Mouse (Mus musculus) small intestine, adult 2 months (tissue): ENCODE measurements around the gene Isca1. TPM values are rescaled to one million over a fixed set of nuclear protein-coding genes. Genes with fewer than 3 reads are reported as not detected.

Experiments
- H3K27ac ChIP-seq: fragments of 200-500 bp; 2 replicates; pipeline ENCODE4 v1.5.1; 2012; ENCODE audit warnings: low read depth, low read length, control low read depth, inconsistent platforms; ENCODE audit not compliant: insufficient read depth
- H3K27me3 ChIP-seq: fragments of 200-500 bp; 2 replicates; pipeline ENCODE4 v1.6.1; 2012; ENCODE audit warnings: mild to moderate bottlenecking, moderate library complexity, low read length, inconsistent platforms; ENCODE audit not compliant: control insufficient read depth, insufficient read depth
- H3K36me3 ChIP-seq: fragments of 200-500 bp; 2 replicates; pipeline ENCODE4 v1.6.1; 2012; ENCODE audit warnings: mild to moderate bottlenecking, low read length, control low read depth, inconsistent platforms; ENCODE audit not compliant: control insufficient read depth, insufficient read depth
- H3K4me1 ChIP-seq: fragments of 200-500 bp; 2 replicates; pipeline ENCODE4 v1.6.1; 2012; ENCODE audit warnings: low read length, inconsistent platforms, mixed read lengths; ENCODE audit not compliant: control insufficient read depth, insufficient read depth, insufficient read length
- H3K4me3 ChIP-seq: fragments of 200-500 bp; 2 replicates; pipeline ENCODE4 v1.5.1; 2012; ENCODE audit warnings: low read depth, mild to moderate bottlenecking, control low read depth, inconsistent platforms, low read length, moderate library complexity
- CTCF ChIP-seq: fragments of 200-500 bp; IDR thresholded peaks from 2 replicates; pipeline ENCODE4 v1.5.1; 2012; ENCODE audit warnings: low read depth, mild to moderate bottlenecking, control low read depth, inconsistent platforms, low read length, moderate library complexity, mixed read lengths; ENCODE audit not compliant: insufficient replicate concordance, insufficient read length; ENCODE audit errors: extremely low read depth
- POLR2A ChIP-seq: fragments of 200-500 bp; IDR thresholded peaks from 2 replicates; pipeline ENCODE4 v1.6.1; 2012; ENCODE audit warnings: low read depth, mild to moderate bottlenecking, control low read depth, inconsistent platforms, low read length, moderate library complexity
- WGBS: fragments of 180-500 bp; shearing (Covaris S2); methylation state at CpG from one replicate; pipeline ENCODE4 v1.1.7; 2018; 5-methylcytosine and 5-hydroxymethylcytosine counted together
- polyA plus RNA-seq: library from polyadenylated mRNA; depleted of rRNA; stranded (reverse); fragments of >200 nt; gene quantifications from 2 replicates; pipeline ENCODE4 v1.2.3, GENCODE M21; 2012

Isca1 gene
- polyA plus RNA-seq, 1 experiment, result 40.1 TPM

GRCm38 (mm10) chr13:59750310-59750709 lies 19.3 kb downstream of the Isca1 start:
- Histone ChIP-seq H3K36me3 (peaks cover 10% of the 10 kb centered on the region), H3K4me3 (no peak overlapping the region), H3K27ac (no peak overlapping the region), H3K27me3 (no peaks in the 10 kb centered on the region), H3K4me1 (no peaks in the 10 kb centered on the region)
- TF ChIP-seq POLR2A, result no peak
- no peak for TF ChIP-seq CTCF
- WGBS, result 80% methylated on average over 12 of the region's 12 CpGs

- no peak within 1 kb of the TSS for H3K27ac ChIP-seq
- H3K36me3 ChIP-seq, result no peaks in the 10 kb centered on the region
- whole genome bisulfite sequencing, result 76% methylated on average over 9 of the region's 9 CpGs
- no peaks in the 10 kb centered on the region for H3K27me3 ChIP-seq
- H3K4me1 ChIP-seq, result no peaks in the 10 kb centered on the region
- no peak for TF ChIP-seq CTCF
- H3K4me3 ChIP-seq, result no peak within 1 kb of the TSS
These were observed 22.9 kb downstream of the Isca1 start, which contains the start of gene 1700014D04Rik for GRCm38 (mm10) chr13:59746711-59747110. Gene 1700014D04Rik (minus strand): TSS chr13:59746752.

DNA sequence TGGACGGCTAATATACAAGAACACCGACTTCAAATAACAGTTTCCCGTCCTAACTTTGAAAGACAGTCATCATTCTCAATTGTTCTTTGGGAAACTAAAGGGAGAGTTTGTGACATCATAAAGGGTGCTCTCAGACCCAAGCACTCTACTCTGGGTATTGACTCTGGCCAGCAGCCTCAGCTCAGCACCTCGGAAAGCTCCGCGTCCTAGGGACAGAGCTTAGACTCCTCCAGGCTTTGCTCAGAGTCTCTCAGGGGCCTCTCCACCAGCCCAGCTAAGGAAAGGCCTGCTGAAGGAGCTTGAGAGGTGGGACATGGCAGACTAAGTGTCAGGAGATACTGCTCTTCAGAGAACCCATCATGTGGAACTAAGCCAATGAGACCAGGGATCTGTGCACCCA lies 23.4 kb downstream of the Isca1 start:
- 77% methylated on average over 6 of the region's 6 CpGs for WGBS
- TF ChIP-seq POLR2A, result no peak
- TF ChIP-seq CTCF, result no peak
- H3K27ac ChIP-seq, result no peak overlapping the region
- H3K36me3 ChIP-seq, result no peaks in the 10 kb centered on the region
- H3K27me3 ChIP-seq, result no peaks in the 10 kb centered on the region
- H3K4me1 ChIP-seq, result no peaks in the 10 kb centered on the region
- no peak overlapping the region for H3K4me3 ChIP-seq

DNA sequence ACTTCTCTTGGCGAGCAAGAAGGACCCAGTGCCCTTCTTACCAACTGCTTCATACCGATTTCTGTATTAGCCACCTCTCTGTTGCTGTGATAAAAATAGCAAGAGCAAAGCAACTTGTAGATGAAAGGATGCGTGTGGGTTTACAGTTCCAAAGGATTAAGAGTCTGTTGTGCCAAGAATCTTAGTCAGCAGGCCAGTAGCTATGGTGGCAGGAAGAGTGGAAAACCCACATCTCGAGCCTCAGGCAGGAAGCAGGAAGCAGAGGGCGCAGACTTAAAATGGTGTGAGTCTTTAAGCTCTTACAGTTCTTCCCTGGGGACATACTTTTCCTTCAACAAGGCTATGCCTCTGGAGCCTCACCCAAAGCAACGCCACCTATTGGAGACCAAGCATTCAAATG lies 24.1 kb downstream of the Isca1 start:
- no peaks in the 10 kb centered on the region for H3K4me1 ChIP-seq
- no peak overlapping the region for H3K4me3 ChIP-seq
- 80% methylated on average over 6 of the region's 6 CpGs for WGBS
- no peak for TF ChIP-seq POLR2A
- TF ChIP-seq CTCF, result no peak
- H3K27ac ChIP-seq, result no peak overlapping the region
- no peaks in the 10 kb centered on the region for H3K36me3 ChIP-seq
- no peaks in the 10 kb centered on the region for H3K27me3 ChIP-seq

DNA sequence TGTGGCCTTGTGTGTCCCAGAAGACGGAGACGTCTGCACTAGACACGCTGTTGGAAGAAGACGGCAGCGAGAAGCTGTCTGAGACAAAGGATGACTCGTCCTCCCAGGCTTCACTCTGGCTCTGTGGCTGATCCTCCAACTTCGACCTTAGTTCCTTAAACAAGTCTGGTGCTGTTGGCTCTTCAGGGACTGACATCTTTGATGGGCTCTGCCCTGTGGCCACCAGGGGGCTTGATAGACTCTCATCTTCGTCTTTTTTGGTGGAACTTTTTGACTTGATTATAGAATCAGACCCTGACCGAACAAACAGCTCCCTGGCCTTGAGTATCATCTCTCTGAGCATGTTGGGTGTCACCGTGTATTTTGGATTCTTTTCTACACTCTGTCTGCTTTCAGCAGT lies 27.9 kb downstream of the Isca1 start:
- Histone ChIP-seq H3K36me3 (no peaks in the 10 kb centered on the region), H3K27ac (no peak overlapping the region), H3K4me1 (no peaks in the 10 kb centered on the region), H3K4me3 (no peak overlapping the region), H3K27me3 (no peaks in the 10 kb centered on the region)
- peak; percentile 26; the same call in 1 of the 2 replicates for TF ChIP-seq CTCF
- no peak for TF ChIP-seq POLR2A
- WGBS, result 59% methylated on average over 10 of the region's 10 CpGs

DNA sequence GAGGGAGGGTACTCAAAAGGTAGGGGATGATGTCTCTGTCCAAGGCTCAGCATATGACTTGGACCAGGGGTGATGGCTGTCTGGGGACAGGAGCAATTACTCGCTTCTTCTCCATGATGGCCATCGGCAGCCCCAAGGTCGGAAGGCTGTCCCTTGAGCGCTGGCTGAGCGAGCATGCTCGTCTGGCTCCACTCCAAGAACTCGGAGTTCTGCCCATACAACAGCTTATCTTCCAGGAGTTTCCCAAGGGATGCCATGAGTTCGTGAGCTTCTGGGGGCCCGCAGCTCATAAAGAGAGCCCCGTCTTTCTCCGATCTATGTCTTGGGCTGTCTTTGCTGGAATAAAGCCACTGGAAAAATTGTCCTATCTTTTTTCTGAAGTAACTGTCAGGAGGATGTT lies 28.5 kb downstream of the Isca1 start:
- Histone ChIP-seq H3K27me3 (no peaks in the 10 kb centered on the region), H3K4me1 (no peaks in the 10 kb centered on the region), H3K4me3 (no peak overlapping the region), H3K36me3 (no peaks in the 10 kb centered on the region), H3K27ac (no peak overlapping the region)
- WGBS, result 77% methylated on average over 11 of the region's 11 CpGs
- no peak for TF ChIP-seq CTCF
- no peak for TF ChIP-seq POLR2A

DNA sequence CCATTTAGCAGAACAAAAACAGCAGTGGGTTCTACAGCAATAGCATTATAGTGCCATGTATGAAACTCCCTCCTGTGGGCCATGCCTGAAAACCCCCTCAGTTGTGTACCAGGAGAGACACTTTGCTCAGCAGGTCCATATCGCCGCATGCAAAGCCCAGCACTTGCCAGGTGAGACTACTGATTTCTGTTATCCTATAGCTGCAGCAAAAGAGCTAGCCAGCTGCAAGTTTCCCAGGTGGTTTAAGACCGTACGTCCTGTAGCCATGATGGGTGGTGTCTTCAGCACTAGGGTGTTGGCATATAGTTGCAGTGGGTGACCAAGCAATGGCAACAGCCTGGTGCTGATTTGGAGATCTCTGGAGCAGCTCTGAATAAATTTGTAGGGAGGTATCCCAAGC lies 30.2 kb downstream of the Isca1 start:
- 82% methylated on average over 4 of the region's 4 CpGs for WGBS

More for the DNA sequence above, 30.2 kb downstream of the Isca1 start:
- Histone ChIP-seq H3K4me1 (peaks cover 3% of the 10 kb centered on the region; the same call in 1 of the 2 replicates), H3K36me3 (no peaks in the 10 kb centered on the region), H3K27me3 (no peaks in the 10 kb centered on the region), H3K27ac (no peak overlapping the region), H3K4me3 (no peak overlapping the region)
- TF ChIP-seq POLR2A, result no peak
- no peak for TF ChIP-seq CTCF
